In genomic region chr13:26519054-26519453, GRCm38 (mm10) we compare ENCODE assay signal across 23 mouse cellular contexts.
DNase-seq lines count a peak whose midpoint lies in the region; ATAC-seq and TF ChIP-seq lines count a peak whose summit lies in the region.
"Had no signal": no experiment of that assay in that cellular context is flagged by ENCODE, and none has a peak within 500 bp of the region (broad histone marks: within the 10 kb centered on the region; RNA-seq: fewer than 3 reads in every experiment).

No protein-coding gene starts in this region.

- H3K27ac ChIP-seq in embryonic facial prominence, embryonic 14.5 days (replicated peaks; ENCODE audit: low read depth, low read length), result no peak overlapping the region
- H3K27ac ChIP-seq in embryonic facial prominence, embryonic 10.5 days (replicated peaks), result no peak overlapping the region
- H3K27ac ChIP-seq in hindbrain, embryonic 14.5 days, result no peak overlapping the region; the same call in 1 of the 2 replicates
- no peak overlapping the region for H3K27ac ChIP-seq in hindbrain, embryonic 16.5 days (ENCODE audit: low read depth, low read length)
- no peak overlapping the region for H3K27ac ChIP-seq in midbrain, postnatal 0 days (ENCODE audit: low read depth, low read length)
- no peak overlapping the region for H3K27ac ChIP-seq in midbrain, embryonic 15.5 days
- H3K27ac ChIP-seq: embryonic facial prominence, embryonic 13.5 days; heart, adult 2 months; heart, embryonic 15.5 days; hindbrain, embryonic 10.5 days; intestine, embryonic 15.5 days had no signal

- WGBS in embryonic facial prominence, embryonic 14.5 days, result 18% methylated on average over 1 of the region's 1 CpGs
- WGBS in embryonic facial prominence, embryonic 10.5 days, result 61% methylated on average over 1 of the region's 1 CpGs
- 29% methylated on average over 1 of the region's 1 CpGs for WGBS in hindbrain, embryonic 14.5 days
- 24% methylated on average over 1 of the region's 1 CpGs for WGBS in hindbrain, embryonic 16.5 days
- WGBS in midbrain, postnatal 0 days, result 31% methylated on average over 1 of the region's 1 CpGs
- WGBS in midbrain, embryonic 15.5 days, result 18% methylated on average over 1 of the region's 1 CpGs

- no peaks in the 10 kb centered on the region for H3K36me3 ChIP-seq in embryonic facial prominence, embryonic 14.5 days (ENCODE audit: control insufficient read depth, insufficient read depth, low read length)
- H3K36me3 ChIP-seq in embryonic facial prominence, embryonic 10.5 days (replicated peaks), result no peaks in the 10 kb centered on the region
- no peaks in the 10 kb centered on the region for H3K36me3 ChIP-seq in hindbrain, embryonic 14.5 days (replicated peaks; ENCODE audit: control insufficient read depth, insufficient read depth)
- no peaks in the 10 kb centered on the region for H3K36me3 ChIP-seq in hindbrain, embryonic 16.5 days (ENCODE audit: control insufficient read depth, insufficient read depth, low read length)
- no peaks in the 10 kb centered on the region for H3K36me3 ChIP-seq in midbrain, postnatal 0 days (ENCODE audit: insufficient read depth, low read length)
- no peaks in the 10 kb centered on the region for H3K36me3 ChIP-seq in midbrain, embryonic 15.5 days (replicated peaks)
- H3K36me3 ChIP-seq: embryonic facial prominence, embryonic 13.5 days; heart, embryonic 15.5 days; hindbrain, embryonic 10.5 days; intestine, embryonic 15.5 days had no signal

- no peak overlapping the region for H3K4me2 ChIP-seq in embryonic facial prominence, embryonic 14.5 days (ENCODE audit: low read depth, low read length)
- H3K4me2 ChIP-seq in hindbrain, embryonic 14.5 days (replicated peaks), result no peak overlapping the region
- H3K4me2 ChIP-seq in hindbrain, embryonic 16.5 days (ENCODE audit: low read length), result no peak overlapping the region
- H3K4me2 ChIP-seq in midbrain, postnatal 0 days (ENCODE audit: low read depth, low read length, poor library complexity, severe bottlenecking), result no peak overlapping the region
- H3K4me2 ChIP-seq in midbrain, embryonic 15.5 days, result no peak overlapping the region
- H3K4me2 ChIP-seq: embryonic facial prominence, embryonic 13.5 days; heart, embryonic 11.5 days; heart, embryonic 15.5 days; intestine, embryonic 15.5 days had no signal

- H3K27me3 ChIP-seq in embryonic facial prominence, embryonic 14.5 days (replicated peaks; ENCODE audit: control insufficient read depth, insufficient read depth, low read length), result no peaks in the 10 kb centered on the region
- no peaks in the 10 kb centered on the region for H3K27me3 ChIP-seq in embryonic facial prominence, embryonic 10.5 days (replicated peaks; ENCODE audit: low read depth, poor library complexity, severe bottlenecking)
- no peaks in the 10 kb centered on the region for H3K27me3 ChIP-seq in hindbrain, embryonic 14.5 days (ENCODE audit: control insufficient read depth, insufficient read depth, low read length)
- no peaks in the 10 kb centered on the region for H3K27me3 ChIP-seq in hindbrain, embryonic 16.5 days (replicated peaks; ENCODE audit: control insufficient read depth, insufficient read depth, low read length)
- H3K27me3 ChIP-seq in midbrain, postnatal 0 days (ENCODE audit: insufficient read depth, low read length), result no peaks in the 10 kb centered on the region
- H3K27me3 ChIP-seq in midbrain, embryonic 15.5 days (replicated peaks), result no peaks in the 10 kb centered on the region
- H3K27me3 ChIP-seq: embryonic facial prominence, embryonic 13.5 days; heart, embryonic 15.5 days; intestine, embryonic 15.5 days; Patski had no signal

- no peak for TF ChIP-seq CTCF in midbrain, postnatal 0 days (IDR thresholded peaks at IDR 0.05)

- H3K9me3 ChIP-seq in embryonic facial prominence, embryonic 14.5 days (ENCODE audit: control insufficient read depth, low read length), result no peaks in the 10 kb centered on the region
- H3K9me3 ChIP-seq in embryonic facial prominence, embryonic 10.5 days, result no peaks in the 10 kb centered on the region
- H3K9me3 ChIP-seq in hindbrain, embryonic 14.5 days (ENCODE audit: control insufficient read depth, low read length), result no peaks in the 10 kb centered on the region
- H3K9me3 ChIP-seq in hindbrain, embryonic 16.5 days (ENCODE audit: control insufficient read depth, low read length), result no peaks in the 10 kb centered on the region
- H3K9me3 ChIP-seq in midbrain, postnatal 0 days (ENCODE audit: low read length), result no peaks in the 10 kb centered on the region
- no peaks in the 10 kb centered on the region for H3K9me3 ChIP-seq in midbrain, embryonic 15.5 days
- H3K9me3 ChIP-seq: embryonic facial prominence, embryonic 13.5 days; heart, embryonic 15.5 days; hindbrain, embryonic 10.5 days; intestine, embryonic 15.5 days had no signal

- no peak for ATAC-seq in embryonic facial prominence, embryonic 14.5 days (ENCODE audit: low read depth)
- ATAC-seq in hindbrain, embryonic 14.5 days (ENCODE audit: low FRiP score), result no peak
- ATAC-seq in hindbrain, embryonic 16.5 days, result no peak
- no peak for ATAC-seq in midbrain, postnatal 0 days (ENCODE audit: low FRiP score)
- no peak for ATAC-seq in midbrain, embryonic 15.5 days (replicated peaks)
- no peak for ATAC-seq in CD4-positive, CD25-positive, alpha-beta regulatory T cell, adult 4 months
- ATAC-seq: activated CD4-positive, CD25-positive, alpha-beta regulatory T cell, adult 4 months; intestine, embryonic 15.5 days; Patski had no signal

- no peak overlapping the region for H3K4me3 ChIP-seq in embryonic facial prominence, embryonic 14.5 days (ENCODE audit: low read depth, low read length)
- H3K4me3 ChIP-seq in embryonic facial prominence, embryonic 10.5 days, result no peak overlapping the region
- H3K4me3 ChIP-seq in hindbrain, embryonic 14.5 days (replicated peaks; ENCODE audit: low read length), result no peak overlapping the region
- no peak overlapping the region for H3K4me3 ChIP-seq in hindbrain, embryonic 16.5 days (ENCODE audit: low read length)
- H3K4me3 ChIP-seq in midbrain, postnatal 0 days (ENCODE audit: low read depth, low read length), result no peak overlapping the region
- H3K4me3 ChIP-seq in midbrain, embryonic 15.5 days, result no peak overlapping the region
- H3K4me3 ChIP-seq: embryonic facial prominence, embryonic 13.5 days; heart, adult 2 months; heart, embryonic 15.5 days; hindbrain, embryonic 10.5 days; intestine, embryonic 15.5 days had no signal

- peak; percentile 34 for DNase-seq in embryonic facial prominence, embryonic 14.5 days (ENCODE audit: low spot score)
- no peak for DNase-seq in embryonic facial prominence, embryonic 10.5 days (ENCODE audit: low spot score)
- peak; percentile 38 for DNase-seq in hindbrain, embryonic 14.5 days (ENCODE audit: low spot score)
- peak; percentile 44 for DNase-seq in midbrain, postnatal 0 days (ENCODE audit: low spot score)
- no peak for DNase-seq in heart, postnatal 14 days
- DNase-seq: adrenal gland, postnatal 14 days; B cell, adult 2 months; cerebellum, adult 11 months; cerebellum, adult 9-10 months; cerebellum, postnatal 25 days; gastrocnemius, postnatal 14 days; heart, adult 2 months; kidney, adult 18-20 months had no signal

- H3K4me1 ChIP-seq in embryonic facial prominence, embryonic 14.5 days (ENCODE audit: control insufficient read depth, insufficient read depth, low read length), result no peaks in the 10 kb centered on the region
- H3K4me1 ChIP-seq in embryonic facial prominence, embryonic 10.5 days, result no peaks in the 10 kb centered on the region
- H3K4me1 ChIP-seq in hindbrain, embryonic 14.5 days (replicated peaks; ENCODE audit: control insufficient read depth, insufficient read depth, low read length), result no peaks in the 10 kb centered on the region
- no peaks in the 10 kb centered on the region for H3K4me1 ChIP-seq in hindbrain, embryonic 16.5 days (ENCODE audit: control insufficient read depth, insufficient read depth, low read depth, low read length)
- H3K4me1 ChIP-seq in midbrain, postnatal 0 days (ENCODE audit: insufficient read depth, low read length), result 0 out of 2 replicates have a peak, but pooled peaks cover 2% of the 10 kb centered on the region
- peaks cover 3% of the 10 kb centered on the region; the same call in 1 of the 2 replicates for H3K4me1 ChIP-seq in midbrain, embryonic 15.5 days
- H3K4me1 ChIP-seq: embryonic facial prominence, embryonic 13.5 days; heart, embryonic 15.5 days; hindbrain, embryonic 10.5 days; intestine, embryonic 15.5 days had no signal

- intact Hi-C loops in heart, postnatal 14 days (cut with DNase I), result no loop called here

- no peak overlapping the region for H3K9ac ChIP-seq in embryonic facial prominence, embryonic 14.5 days (ENCODE audit: low read depth, low read length)
- H3K9ac ChIP-seq in hindbrain, embryonic 14.5 days, result no peak overlapping the region
- no peak overlapping the region for H3K9ac ChIP-seq in hindbrain, embryonic 16.5 days (ENCODE audit: low read depth, low read length)
- no peak overlapping the region for H3K9ac ChIP-seq in midbrain, postnatal 0 days (replicated peaks; ENCODE audit: low read length, poor library complexity, severe bottlenecking)
- H3K9ac ChIP-seq in midbrain, embryonic 15.5 days, result no peak overlapping the region
- H3K9ac ChIP-seq: embryonic facial prominence, embryonic 13.5 days; heart, embryonic 15.5 days; intestine, embryonic 15.5 days had no signal

Comparison
In these comparisons a context has a peak if more than half of its experiments do, and no peak if none do; other contexts are left out.
1. DNase-seq: peak in embryonic facial prominence, embryonic 14.5 days (single experiment), hindbrain, embryonic 14.5 days (single experiment) and midbrain, postnatal 0 days (single experiment); none in embryonic facial prominence, embryonic 10.5 days (single experiment) and heart, postnatal 14 days (0 of 2).